Mouse (Mus musculus): ENCODE data around the gene Plcb1.

Plcb1 gene

DNA sequence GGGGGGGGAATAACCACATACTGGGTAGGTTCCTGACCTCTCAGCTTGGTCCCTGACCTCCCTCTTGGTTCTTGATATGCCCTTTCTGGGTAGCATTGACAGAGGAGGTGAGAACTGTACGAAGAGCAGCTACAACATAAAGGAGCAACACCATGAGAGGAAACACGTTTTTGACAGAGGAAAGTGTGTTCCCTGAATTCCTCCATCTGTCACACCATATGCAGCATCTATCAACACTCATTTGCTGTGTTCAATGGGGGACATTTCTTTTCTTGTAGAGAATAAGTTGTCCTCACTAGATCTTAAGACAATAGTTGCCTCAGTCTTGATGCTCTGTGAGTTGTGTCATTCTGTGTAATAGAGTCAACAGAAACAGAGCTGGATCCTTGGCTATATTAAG lies 733.1 kb downstream of the Plcb1 start:
- DNase-seq (ENCODE audit: low read depth, low spot score): no peak

All from CD4-positive, CD25-positive, alpha-beta regulatory T cell, adult 2 months (primary cell).